Mouse (Mus musculus) G1E (cell line): ENCODE data around the gene Magi3. TPM values are rescaled to one million over a fixed set of nuclear protein-coding genes. Genes with fewer than 3 reads are reported as not detected.

Experiments used
- ATAC-seq: 2 replicates; pipeline ENCODE4 v1.8.0; 2016; ENCODE audit warnings: mild to moderate bottlenecking; ENCODE audit not compliant: insufficient number of reproducible peaks, poor library complexity, low FRiP score, severe bottlenecking; ENCODE audit errors: extremely low read depth
- DNase-seq: peaks from one replicate; pipeline ENCODE4 v3.0.0; 2012; ENCODE audit warnings: low spot score
- H3K27me3 ChIP-seq: 2 replicates; pipeline ENCODE4 v1.6.1; 2012; ENCODE audit warnings: mild to moderate bottlenecking, low read length, inconsistent platforms; ENCODE audit not compliant: insufficient read depth
- H3K36me3 ChIP-seq: replicated peaks from 2 replicates; pipeline ENCODE3; 2012; ENCODE audit warnings: mild to moderate bottlenecking, inconsistent platforms
- H3K4me1 ChIP-seq: 2 replicates; pipeline ENCODE4 v1.6.1; 2012; ENCODE audit warnings: low read depth, low read length, inconsistent platforms, mixed read lengths; ENCODE audit not compliant: insufficient read depth
- H3K4me3 ChIP-seq: 2 replicates; pipeline ENCODE4 v1.5.1; 2012; ENCODE audit warnings: low read depth, mild to moderate bottlenecking, inconsistent platforms, low read length, moderate library complexity, mixed read lengths
- H3K9me3 ChIP-seq: replicated peaks from 2 replicates; pipeline ENCODE4 v1.6.1; 2012; ENCODE audit warnings: inconsistent platforms
- CTCF ChIP-seq: IDR thresholded peaks from 2 replicates; pipeline ENCODE4 v1.5.1; 2012; ENCODE audit warnings: low read depth, low read length, inconsistent platforms, mixed read lengths
- GATA1 ChIP-seq: IDR thresholded peaks from 2 replicates; pipeline ENCODE4 v1.6.1; 2012; ENCODE audit warnings: borderline replicate concordance, low read length, inconsistent platforms, mixed read lengths
- GATA2 ChIP-seq: IDR thresholded peaks from 2 replicates; pipeline ENCODE4 v1.6.1; 2012; ENCODE audit warnings: low read depth, low read length, inconsistent platforms, borderline replicate concordance
- POLR2AphosphoS5 ChIP-seq: IDR thresholded peaks from 2 replicates; pipeline ENCODE4 v1.6.1; 2012; ENCODE audit warnings: low read depth, low read length, inconsistent platforms; ENCODE audit not compliant: insufficient replicate concordance
- TAL1 ChIP-seq: conservative IDR thresholded peaks from 2 replicates; pipeline ENCODE4 v1.6.1; 2012; ENCODE audit warnings: low read depth, low read length, inconsistent platforms, mixed read lengths
- polyA plus RNA-seq: library from polyadenylated mRNA; stranded (reverse); fragments of >175 nt; gene quantifications from 2 replicates; pipeline ENCODE4 v1.2.3, GENCODE M21; 2012
- total RNA-seq, 2 experiments: library from RNA; stranded (forward) in 1 of 2; stranded (reverse) in 1 of 2; fragments of 200-1000 nt in 1 of 2; fragments of >200 nt in 1 of 2; fragmentation: Nextera tagmentation in 1 of 2; gene quantifications; 2 replicates each; pipeline ENCODE4 v1.2.3; 2014 to 2017

The Magi3 gene
- total and polyA plus RNA-seq, 3 experiments, result 0.16 TPM; not detected in 2

DNA sequence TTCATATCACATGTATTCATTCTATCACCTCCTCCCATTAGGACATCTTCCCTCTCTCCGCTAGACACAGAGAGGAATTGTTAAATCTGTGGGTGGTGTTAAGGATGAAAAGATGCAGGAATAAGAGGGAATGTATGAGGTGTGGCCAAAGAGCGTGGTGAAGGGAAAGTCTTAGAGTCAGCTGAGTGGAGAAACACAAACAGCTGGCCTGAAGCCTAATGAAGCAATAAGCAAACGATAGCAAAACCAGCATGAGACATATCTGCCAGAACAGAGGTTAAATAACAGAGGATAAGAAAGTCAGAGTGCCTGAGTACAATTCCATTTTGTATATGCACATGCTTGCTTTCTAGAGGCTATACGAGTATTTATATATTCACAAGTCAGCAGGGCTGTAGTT, 235.6 kb downstream of the Magi3 start:
- no peak for ATAC-seq
- H3K9me3 ChIP-seq, result no peaks in the 10 kb centered on the region
- no peak overlapping the region for H3K4me3 ChIP-seq
- H3K4me1 ChIP-seq, result no peaks in the 10 kb centered on the region
- H3K36me3 ChIP-seq, result peaks cover 89% of the 10 kb centered on the region
- H3K27me3 ChIP-seq, result no peaks in the 10 kb centered on the region
- TF ChIP-seq GATA2 (no peak), TAL1 (no peak), POLR2AphosphoS5 (no peak), CTCF (no peak), GATA1 (no peak)
- no peak for DNase-seq

DNA sequence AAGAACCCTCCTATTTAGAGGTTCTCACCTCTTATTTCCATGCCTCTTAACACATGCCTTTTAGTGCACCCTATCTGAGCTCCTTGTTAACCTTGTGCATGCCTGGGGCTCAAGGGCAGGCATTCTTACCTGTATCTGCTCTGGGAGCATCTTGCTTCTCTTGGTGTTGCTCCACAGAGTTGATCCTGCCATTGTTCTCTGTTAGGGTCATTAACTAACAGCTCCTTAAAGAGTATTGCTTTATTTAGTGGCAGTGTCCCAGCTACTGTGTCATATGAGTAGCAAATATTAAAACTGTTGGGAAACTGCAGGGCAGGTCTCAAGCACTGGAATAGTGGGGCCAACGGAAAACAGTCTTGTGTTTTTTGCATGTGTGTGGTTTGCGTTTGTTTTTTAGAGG, 249.0 kb downstream of the Magi3 start:
- Histone ChIP-seq H3K27me3 (no peaks in the 10 kb centered on the region), H3K9me3 (no peaks in the 10 kb centered on the region), H3K4me1 (peaks cover 29% of the 10 kb centered on the region), H3K4me3 (no peak overlapping the region), H3K36me3 (peaks cover 40% of the 10 kb centered on the region)
- ATAC-seq, result no peak
- no peak for TF ChIP-seq POLR2AphosphoS5
- no peak for TF ChIP-seq GATA2
- no peak for TF ChIP-seq GATA1
- TF ChIP-seq CTCF, result no peak
- no peak for TF ChIP-seq TAL1
- no peak for DNase-seq

DNA sequence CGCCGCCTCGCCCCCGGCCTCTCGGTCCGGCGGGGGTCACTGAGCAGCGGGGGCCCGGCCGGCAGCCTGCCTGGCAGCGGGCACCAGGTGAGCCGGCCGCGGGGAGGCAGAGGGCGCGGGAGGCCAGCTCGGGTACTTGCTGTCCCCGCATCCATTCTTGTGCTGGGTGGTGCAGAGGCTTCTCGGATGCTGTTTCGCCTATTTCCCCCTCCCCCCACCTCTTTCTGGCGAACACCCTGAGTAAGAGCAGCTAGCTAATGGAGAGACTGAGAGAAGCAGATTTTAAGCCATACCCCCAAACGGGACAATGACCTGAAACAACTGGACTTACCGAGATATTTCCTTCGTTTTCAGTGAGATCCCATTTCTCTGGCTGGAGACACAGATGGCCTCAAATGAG, 251.5 kb downstream of the Magi3 start:
- no peaks in the 10 kb centered on the region for H3K9me3 ChIP-seq
- no peak for ATAC-seq
- no peak for TF ChIP-seq CTCF
- TF ChIP-seq GATA1, result no peak
- no peak for TF ChIP-seq TAL1
- TF ChIP-seq POLR2AphosphoS5, result no peak
- no peak for TF ChIP-seq GATA2
- peaks cover 29% of the 10 kb centered on the region for H3K4me1 ChIP-seq
- peaks cover 37% of the 10 kb centered on the region for H3K36me3 ChIP-seq
- DNase-seq, result no peak
- H3K4me3 ChIP-seq, result peak overlapping the region; percentile 93
- no peaks in the 10 kb centered on the region for H3K27me3 ChIP-seq

DNA sequence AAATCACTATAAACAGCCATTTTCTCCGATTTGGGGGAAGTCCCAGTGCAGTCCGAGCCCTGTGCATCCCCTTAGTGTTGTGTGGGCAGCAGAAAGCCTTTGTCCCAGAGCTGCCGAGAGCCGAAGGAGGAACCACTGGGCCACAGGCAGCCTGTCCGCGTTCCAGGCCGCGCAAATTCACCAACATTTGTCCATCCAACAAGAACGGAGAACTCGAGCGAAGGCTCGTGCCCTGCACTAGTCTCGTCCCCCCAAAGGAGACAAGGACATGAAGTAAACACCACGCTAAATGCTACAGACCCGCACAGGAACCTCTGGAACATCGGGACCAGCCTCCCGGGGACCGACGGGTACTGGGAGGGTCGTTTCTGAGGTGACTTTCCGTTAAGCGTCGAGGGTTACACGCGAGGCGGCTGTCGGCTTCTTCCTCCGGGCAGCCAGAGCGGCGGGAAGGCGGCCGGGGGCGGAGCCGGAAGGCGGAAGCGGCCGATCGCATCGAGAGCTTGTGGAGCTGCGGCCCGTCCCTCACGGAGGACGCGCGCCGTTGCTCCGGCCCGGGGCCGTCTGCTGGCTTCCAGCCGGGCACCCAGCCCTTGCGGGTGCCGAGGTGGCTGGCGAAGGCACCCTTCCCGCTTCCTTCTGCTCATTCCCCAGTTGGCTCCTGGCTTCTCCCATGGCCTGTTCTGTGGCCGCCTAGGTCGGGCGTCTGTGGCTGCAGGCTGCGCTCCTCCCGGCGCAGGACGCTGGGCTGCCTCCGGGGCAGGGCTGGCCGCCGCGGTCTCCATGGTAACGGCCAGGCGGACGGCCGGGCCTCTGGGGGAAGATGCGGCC, 252.1 kb downstream of the Magi3 start, which contains the start of gene Phtf1:
Gene Phtf1 (plus strand): TSS at position 250 of the 831 bp plus-strand sequence.
- peak; percentile 73 for ATAC-seq
- DNase-seq, result peak; percentile 67
- peaks cover 37% of the 10 kb centered on the region for H3K36me3 ChIP-seq
- TF ChIP-seq TAL1 (no peak), GATA1 (no peak), POLR2AphosphoS5 (peak; percentile 85; the same call in 1 of the 2 replicates), CTCF (no peak), GATA2 (no peak)
- H3K4me3 ChIP-seq, result peak within 1 kb of the TSS; percentile 93
- no peaks in the 10 kb centered on the region for H3K9me3 ChIP-seq
- peaks cover 26% of the 10 kb centered on the region for H3K4me1 ChIP-seq
- no peaks in the 10 kb centered on the region for H3K27me3 ChIP-seq

DNA sequence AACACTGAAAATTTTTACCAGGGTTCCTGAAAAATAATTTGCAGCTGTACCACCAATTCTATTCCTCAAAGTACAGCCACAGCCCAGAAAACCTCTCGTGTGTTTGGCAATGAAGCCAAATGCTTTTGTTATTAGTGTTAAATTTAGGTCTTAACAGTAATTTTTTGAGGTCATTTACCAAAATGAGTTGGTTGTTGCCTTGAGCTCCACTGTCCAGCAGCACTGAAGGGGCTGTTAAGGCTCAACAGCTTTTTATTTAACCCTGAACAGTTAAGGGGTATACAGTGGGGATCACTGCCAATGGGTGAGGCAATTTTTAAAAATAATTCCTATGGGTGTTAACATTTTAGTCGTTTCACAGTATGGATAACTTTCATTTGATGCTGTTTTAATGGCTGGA, 252.9 kb downstream of the Magi3 start:
- Histone ChIP-seq H3K4me1 (peaks cover 26% of the 10 kb centered on the region), H3K4me3 (peak overlapping the region; percentile 93), H3K9me3 (no peaks in the 10 kb centered on the region), H3K36me3 (peaks cover 38% of the 10 kb centered on the region), H3K27me3 (no peaks in the 10 kb centered on the region)
- DNase-seq (no peak), ATAC-seq (no peak)
- TF ChIP-seq POLR2AphosphoS5 (no peak), GATA2 (no peak), CTCF (no peak), TAL1 (no peak), GATA1 (no peak)
